In the genomic region with DNA sequence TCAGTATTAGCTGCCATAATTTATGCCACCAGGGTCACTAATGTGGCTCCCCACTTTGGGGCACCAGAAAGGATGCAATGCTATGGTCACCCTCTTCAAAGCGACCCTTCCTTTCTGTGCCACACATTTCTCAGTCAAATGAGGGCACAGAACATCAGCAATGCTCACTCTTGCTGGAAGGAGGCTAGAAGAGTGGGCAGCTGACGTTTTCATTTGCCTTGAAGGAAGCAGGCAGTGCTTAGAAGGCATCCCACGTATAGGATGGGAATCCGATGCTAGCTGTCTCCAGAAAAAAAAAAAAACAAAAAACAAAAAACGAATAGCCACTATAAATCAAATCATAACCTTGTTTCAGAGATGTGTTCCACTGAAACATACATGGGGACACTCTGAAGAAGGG, we compare ENCODE assay signal across 24 mouse cellular contexts.
DNase-seq lines count a peak whose midpoint lies in the region; ATAC-seq lines count a peak whose summit lies in the region.
"Had no signal": no experiment of that assay in that cellular context is flagged by ENCODE, and none has a peak within 500 bp of the region (broad histone marks: within the 10 kb centered on the region; RNA-seq: fewer than 3 reads in every experiment).

No protein-coding gene starts in this region.

- H3K9ac ChIP-seq in forebrain, embryonic 13.5 days = no peak overlapping the region
- H3K9ac ChIP-seq: embryonic facial prominence, embryonic 12.5 days had no signal

- peak; percentile 89 for ATAC-seq in frontal cortex, adult (ENCODE audit: low TSS enrichment)
- no peak for ATAC-seq in forebrain, embryonic 13.5 days
- ATAC-seq: activated CD4-positive, CD25-positive, alpha-beta regulatory T cell, adult 4 months; CD4-positive, CD25-positive, alpha-beta regulatory T cell, adult 4 months; forebrain, embryonic 14.5 days; forebrain, embryonic 16.5 days; Patski had no signal

- H3K27me3 ChIP-seq in forebrain, embryonic 13.5 days = peaks cover 28% of the 10 kb centered on the region
- H3K27me3 ChIP-seq: CH12.LX; embryonic facial prominence, embryonic 12.5 days; Patski had no signal

- H3K27ac ChIP-seq in forebrain, embryonic 13.5 days = no peak overlapping the region
- H3K27ac ChIP-seq: embryonic facial prominence, embryonic 10.5 days; embryonic facial prominence, embryonic 12.5 days had no signal

- DNase-seq in frontal cortex, postnatal 36 days (ENCODE audit: low spot score in 2 of 2) = no peak
- DNase-seq in left cerebral cortex, postnatal 14 days (ENCODE audit: low spot score in 2 of 2) = peak; percentile 30 to 53
- no peak for DNase-seq in left cerebral cortex, adult 11 months (ENCODE audit: low spot score)
- DNase-seq in brain, adult 2 months (ENCODE audit: low read depth, low spot score) = peak; percentile 58
- DNase-seq: adrenal gland, adult 2 months; adrenal gland, postnatal 10 days; adrenal gland, postnatal 25 days; B cell, adult 2 months; cerebellum, adult 11-12 months; cerebellum, adult 2 months; cerebellum, adult 9-10 months; cerebellum, postnatal 10 days; cerebellum, postnatal 25 days had no signal

- no peak overlapping the region for H3K4me2 ChIP-seq in forebrain, embryonic 13.5 days
- H3K4me2 ChIP-seq: embryonic facial prominence, embryonic 12.5 days had no signal

- intact Hi-C loops in left cerebral cortex, postnatal 14 days (cut with DNase I) = no loop called here

- peaks cover 8% of the 10 kb centered on the region for H3K4me1 ChIP-seq in forebrain, embryonic 13.5 days
- H3K4me1 ChIP-seq: embryonic facial prominence, embryonic 10.5 days; embryonic facial prominence, embryonic 12.5 days had no signal

- no peaks in the 10 kb centered on the region for H3K36me3 ChIP-seq in forebrain, embryonic 13.5 days (ENCODE audit: poor library complexity, severe bottlenecking)
- H3K36me3 ChIP-seq: embryonic facial prominence, embryonic 10.5 days; embryonic facial prominence, embryonic 12.5 days; G1E had no signal

- H3K9me3 ChIP-seq in forebrain, embryonic 13.5 days (replicated peaks) = no peaks in the 10 kb centered on the region
- H3K9me3 ChIP-seq: embryonic facial prominence, embryonic 10.5 days; embryonic facial prominence, embryonic 12.5 days had no signal

- 73% methylated on average over 5 of the region's 5 CpGs for WGBS in forebrain, embryonic 13.5 days

- H3K4me3 ChIP-seq in forebrain, embryonic 13.5 days = no peak overlapping the region
- H3K4me3 ChIP-seq: embryonic facial prominence, embryonic 10.5 days; embryonic facial prominence, embryonic 12.5 days had no signal

Comparison
In these comparisons a context has a peak if more than half of its experiments do, and no peak if none do; other contexts are left out.
1. DNase-seq: peak in left cerebral cortex, postnatal 14 days (2 of 2) and brain, adult 2 months (single experiment); none in frontal cortex, postnatal 36 days (0 of 2) and left cerebral cortex, adult 11 months (single experiment).